Mouse (Mus musculus) stomach, postnatal 0 days (tissue): ENCODE data around the gene Sik3.

ENCODE experiments used
- CTCF ChIP-seq: IDR thresholded peaks from 2 replicates; pipeline ENCODE4 v1.5.1; 2016; ENCODE audit warnings: antibody characterized with exemption, low read depth, mild to moderate bottlenecking, moderate library complexity
- EP300 ChIP-seq: optimal IDR thresholded peaks from 2 replicates; pipeline ENCODE3; 2016; ENCODE audit warnings: antibody characterized with exemption

GRCm38 (mm10) chr9:46029534-46029933 is 16.9 kb downstream of the Sik3 start:
- TF ChIP-seq CTCF, result no peak
- no peak for TF ChIP-seq EP300
